ENCODE assay signal across 29 mouse cellular contexts in the genomic region with DNA sequence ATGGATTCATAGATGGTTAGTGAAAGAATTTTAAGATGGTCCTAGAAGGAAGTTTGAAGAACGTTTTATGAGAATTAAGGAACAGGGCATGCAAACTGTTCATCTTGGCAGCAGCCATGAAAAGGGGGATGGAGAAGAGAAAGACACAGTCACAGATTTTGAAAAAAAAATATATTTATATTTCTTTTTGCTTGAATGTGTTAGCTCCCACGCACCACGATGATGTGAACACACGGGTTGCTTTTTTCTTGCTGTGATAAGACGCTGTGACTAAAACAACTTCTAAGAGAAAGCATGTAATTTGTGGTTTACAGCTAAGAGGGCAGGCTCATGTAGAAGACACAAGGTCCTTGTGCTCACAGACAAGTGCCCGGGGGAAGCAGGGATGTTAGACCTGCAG.
DNase-seq lines count a peak whose midpoint lies in the region; ATAC-seq and TF ChIP-seq lines count a peak whose summit lies in the region.
"Had no signal": no experiment of that assay in that cellular context is flagged by ENCODE, and none has a peak within 500 bp of the region (broad histone marks: within the 10 kb centered on the region; RNA-seq: fewer than 3 reads in every experiment).

No protein-coding gene starts in this region.

- no peak for TF ChIP-seq CTCF in E14TG2a.4 (conservative IDR thresholded peaks at IDR 0.05; ENCODE audit: low read length)

- H3K36me3 ChIP-seq in E14TG2a.4 (ENCODE audit: insufficient read depth, low read length): peaks cover 24% of the 10 kb centered on the region
- H3K36me3 ChIP-seq: embryonic facial prominence, embryonic 10.5 days; embryonic facial prominence, embryonic 13.5 days; forebrain, embryonic 12.5 days; forebrain, embryonic 15.5 days; heart, embryonic 12.5 days; heart, embryonic 15.5 days; hindbrain, embryonic 10.5 days had no signal

- ATAC-seq in frontal cortex, adult (ENCODE audit: low TSS enrichment): peak; percentile 32; the same call in 1 of the 2 replicates
- ATAC-seq: forebrain, embryonic 15.5 days; hindbrain, postnatal 0 days; inflammation-experienced regulatory T-cells, adult 6 months; intestine, embryonic 16.5 days had no signal

- H3K4me3 ChIP-seq in E14TG2a.4 (replicated peaks; ENCODE audit: low read length): 0 out of 2 replicates have a peak overlapping the region, but pooled peaks have one; percentile 80
- H3K4me3 ChIP-seq: embryonic facial prominence, embryonic 10.5 days; embryonic facial prominence, embryonic 13.5 days; erythroblast, embryonic 14.5 days; forebrain, embryonic 12.5 days; forebrain, embryonic 15.5 days; gastrocnemius, adult 2 months; heart, embryonic 12.5 days; heart, embryonic 15.5 days; hindbrain, embryonic 10.5 days had no signal

- peaks cover 37% of the 10 kb centered on the region for H3K9me3 ChIP-seq in E14TG2a.4 (ENCODE audit: low read length)
- H3K9me3 ChIP-seq: forebrain, embryonic 15.5 days had no signal

- H3K4me1 ChIP-seq in E14TG2a.4 (replicated peaks; ENCODE audit: low read depth, low read length): peaks cover 54% of the 10 kb centered on the region
- H3K4me1 ChIP-seq: embryonic facial prominence, embryonic 10.5 days; embryonic facial prominence, embryonic 13.5 days; forebrain, embryonic 12.5 days; heart, embryonic 12.5 days; hindbrain, embryonic 10.5 days had no signal

- H3K27me3 ChIP-seq in E14TG2a.4 (ENCODE audit: insufficient read depth, low read length): no peaks in the 10 kb centered on the region
- H3K27me3 ChIP-seq: embryonic facial prominence, embryonic 13.5 days; forebrain, embryonic 15.5 days; heart, embryonic 12.5 days; heart, embryonic 15.5 days had no signal

- DNase-seq in frontal cortex, postnatal 25 days (ENCODE audit: low spot score in 2 of 2): no peak
- peak; percentile 36 for DNase-seq in R1 (ENCODE audit: low read depth, low spot score)
- no peak for DNase-seq in neural tube, embryonic 10.5 days (ENCODE audit: extremely low spot score, low spot score)
- no peak for DNase-seq in lung, postnatal 36 days
- DNase-seq: adrenal gland, adult 2 months; adrenal gland, postnatal 14 days; cerebellum, adult 11-12 months; cerebellum, adult 8-10 months; cerebellum, postnatal 10 days; cerebellum, postnatal 36 days; embryo, embryonic 11 days; gastrocnemius, adult 2 months; gastrocnemius, postnatal 14 days; heart, adult 18-20 months; heart, postnatal 10 days; heart, postnatal 36 days had no signal
